Mouse (Mus musculus): ENCODE results near the gene Prkd2.

Prkd2 gene

GRCm38 (mm10) chr7:16842645-16843063 lies at the start of gene Prkd2:
Gene Prkd2, plus strand, starts transcription at chr7:16842902.
- peak; percentile 78 for DNase-seq (ENCODE audit: low read depth, low spot score)

GRCm38 (mm10) chr7:16793010-16793725 lies 49.5 kb upstream of the Prkd2 start:
- no peak for DNase-seq (ENCODE audit: low read depth, low spot score)

- no peak for DNase-seq (ENCODE audit: low read depth, low spot score)
These were observed 47.8 kb upstream of the Prkd2 start for GRCm38 (mm10) chr7:16794886-16795285.

- no peak for DNase-seq (ENCODE audit: low read depth, low spot score)
These were observed 38.2 kb upstream of the Prkd2 start for GRCm38 (mm10) chr7:16804409-16805028.

GRCm38 (mm10) chr7:16807936-16808335 lies 34.8 kb upstream of the Prkd2 start:
- no peak for DNase-seq (ENCODE audit: low read depth, low spot score)

GRCm38 (mm10) chr7:16808647-16809046 lies 34.1 kb upstream of the Prkd2 start:
- no peak for DNase-seq (ENCODE audit: low read depth, low spot score)

- peak; percentile 63 for DNase-seq (ENCODE audit: low read depth, low spot score)
These were observed 33.0 kb upstream of the Prkd2 start for GRCm38 (mm10) chr7:16809739-16810138.

- DNase-seq (ENCODE audit: low read depth, low spot score) = no peak
These were observed 32.2 kb upstream of the Prkd2 start for GRCm38 (mm10) chr7:16810399-16810919.

GRCm38 (mm10) chr7:16810920-16811648 lies 31.6 kb upstream of the Prkd2 start:
- peak; percentile 32 for DNase-seq (ENCODE audit: low read depth, low spot score)

- DNase-seq (ENCODE audit: low read depth, low spot score) = no peak
These were observed 31.0 kb upstream of the Prkd2 start for GRCm38 (mm10) chr7:16811649-16812070.

- no peak for DNase-seq (ENCODE audit: low read depth, low spot score)
These were observed 30.2 kb upstream of the Prkd2 start for GRCm38 (mm10) chr7:16812505-16812904.

- peak; percentile 65 for DNase-seq (ENCODE audit: low read depth, low spot score)
These were observed 27.3 kb upstream of the Prkd2 start, which contains the start of gene Strn4 for GRCm38 (mm10) chr7:16815351-16815941. Gene Strn4, plus strand, starts transcription at chr7:16815889.

- peak; percentile 79 for DNase-seq (ENCODE audit: low read depth, low spot score)
These were observed 26.6 kb upstream of the Prkd2 start for GRCm38 (mm10) chr7:16816078-16816474.

- DNase-seq (ENCODE audit: low read depth, low spot score) = no peak
These were observed 26.1 kb upstream of the Prkd2 start, which contains the start of gene Fkrp for GRCm38 (mm10) chr7:16816475-16817122. Gene Fkrp, minus strand, starts transcription at chr7:16816732.

- DNase-seq (ENCODE audit: low read depth, low spot score) = no peak
These were observed 25.0 kb upstream of the Prkd2 start for GRCm38 (mm10) chr7:16817693-16818092.

GRCm38 (mm10) chr7:16819794-16820193 lies 22.9 kb upstream of the Prkd2 start:
- DNase-seq (ENCODE audit: low read depth, low spot score) = no peak

- DNase-seq (ENCODE audit: low read depth, low spot score) = no peak
These were observed 22.4 kb upstream of the Prkd2 start for GRCm38 (mm10) chr7:16820271-16820763.

- no peak for DNase-seq (ENCODE audit: low read depth, low spot score)
These were observed 21.6 kb upstream of the Prkd2 start for GRCm38 (mm10) chr7:16821091-16821490.

GRCm38 (mm10) chr7:16821669-16822101 lies 21.0 kb upstream of the Prkd2 start:
- DNase-seq (ENCODE audit: low read depth, low spot score) = no peak

- DNase-seq (ENCODE audit: low read depth, low spot score) = no peak
These were observed 19.0 kb upstream of the Prkd2 start for GRCm38 (mm10) chr7:16823734-16824133.

GRCm38 (mm10) chr7:16825785-16826184 lies 16.9 kb upstream of the Prkd2 start:
- DNase-seq (ENCODE audit: low read depth, low spot score) = no peak
